In genomic region chr8:111536031-111536977, GRCm38 (mm10) we compare ENCODE assay signal across 8 mouse cellular contexts. TPM values are rescaled to one million over a fixed set of nuclear protein-coding genes. Genes with fewer than 3 reads are reported as not detected.
A peak's percentile ranks its signal among the peaks of the same experiment; 100 is the strongest.
DNase-seq lines count a peak whose midpoint lies in the region; ATAC-seq and TF ChIP-seq lines count a peak whose summit lies in the region.

Znrf1 (plus strand) TSS chr8:111536097.

- TF ChIP-seq CTCF in midbrain, postnatal 0 days (IDR thresholded peaks at IDR 0.05), result peak; percentile 68

- ATAC-seq in embryonic facial prominence, embryonic 14.5 days (ENCODE audit: low read depth), result peak; percentile 92
- ATAC-seq in limb, embryonic 15.5 days (ENCODE audit: insufficient number of reproducible peaks, low FRiP score, low TSS enrichment, low read depth), result peak; percentile 86
- peak; percentile 90 for ATAC-seq in midbrain, postnatal 0 days (ENCODE audit: low FRiP score)

- H3K4me3 ChIP-seq in embryonic facial prominence, embryonic 14.5 days (ENCODE audit: low read depth, low read length), result peak within 1 kb of the TSS; percentile 93
- peak within 1 kb of the TSS; percentile 89 for H3K4me3 ChIP-seq in limb, embryonic 15.5 days
- H3K4me3 ChIP-seq in midbrain, postnatal 0 days (ENCODE audit: low read depth, low read length), result peak within 1 kb of the TSS; percentile 97

- DNase-seq in A20 (ENCODE audit: low read depth, low spot score), result peak; percentile 83
- peak; percentile 49 to 60 for DNase-seq in adrenal gland, postnatal 4 days (ENCODE audit: low spot score in 2 of 2)
- peak; percentile 88 for DNase-seq in embryonic facial prominence, embryonic 14.5 days (ENCODE audit: low spot score)
- DNase-seq in heart, adult 8-10 months (ENCODE audit: low spot score), result peak; percentile 77
- DNase-seq in kidney, adult 8-10 months, result peak; percentile 62 to 67
- peak; percentile 78 for DNase-seq in midbrain, postnatal 0 days (ENCODE audit: low spot score)
- DNase-seq in spleen, postnatal 36 days (ENCODE audit: low spot score in 2 of 2), result peak; percentile 64 to 70

- no peaks in the 10 kb centered on the region for H3K9me3 ChIP-seq in embryonic facial prominence, embryonic 14.5 days (ENCODE audit: control insufficient read depth, low read length)
- H3K9me3 ChIP-seq in limb, embryonic 15.5 days, result no peaks in the 10 kb centered on the region
- H3K9me3 ChIP-seq in midbrain, postnatal 0 days (ENCODE audit: low read length), result no peaks in the 10 kb centered on the region

- peaks cover 28% of the 10 kb centered on the region for H3K4me1 ChIP-seq in embryonic facial prominence, embryonic 14.5 days (ENCODE audit: control insufficient read depth, insufficient read depth, low read length)
- peaks cover 32% of the 10 kb centered on the region for H3K4me1 ChIP-seq in limb, embryonic 15.5 days
- H3K4me1 ChIP-seq in midbrain, postnatal 0 days (ENCODE audit: insufficient read depth, low read length), result peaks cover 9% of the 10 kb centered on the region

- under 1% methylated on average over 30 of the region's 100 CpGs for WGBS in embryonic facial prominence, embryonic 14.5 days
- under 1% methylated on average over 64 of the region's 100 CpGs for WGBS in limb, embryonic 15.5 days
- WGBS in midbrain, postnatal 0 days, result 0% methylated on average over 55 of the region's 100 CpGs

- H3K36me3 ChIP-seq in embryonic facial prominence, embryonic 14.5 days (ENCODE audit: control insufficient read depth, insufficient read depth, low read length), result peaks cover 5% of the 10 kb centered on the region; the same call in 1 of the 2 replicates
- no peaks in the 10 kb centered on the region for H3K36me3 ChIP-seq in limb, embryonic 15.5 days
- H3K36me3 ChIP-seq in midbrain, postnatal 0 days (ENCODE audit: insufficient read depth, low read length), result no peaks in the 10 kb centered on the region

- peak within 1 kb of the TSS; percentile 96 for H3K9ac ChIP-seq in embryonic facial prominence, embryonic 14.5 days (ENCODE audit: low read depth, low read length)
- H3K9ac ChIP-seq in limb, embryonic 15.5 days, result peak within 1 kb of the TSS; percentile 90
- H3K9ac ChIP-seq in midbrain, postnatal 0 days (replicated peaks; ENCODE audit: low read length, poor library complexity, severe bottlenecking), result peak within 1 kb of the TSS; percentile 94

- peak within 1 kb of the TSS; percentile 94 for H3K27ac ChIP-seq in embryonic facial prominence, embryonic 14.5 days (replicated peaks; ENCODE audit: low read depth, low read length)
- peak within 1 kb of the TSS; percentile 93 for H3K27ac ChIP-seq in limb, embryonic 15.5 days
- peak within 1 kb of the TSS; percentile 93 for H3K27ac ChIP-seq in midbrain, postnatal 0 days (ENCODE audit: low read depth, low read length)

- H3K27me3 ChIP-seq in embryonic facial prominence, embryonic 14.5 days (replicated peaks; ENCODE audit: control insufficient read depth, insufficient read depth, low read length), result no peaks in the 10 kb centered on the region
- H3K27me3 ChIP-seq in limb, embryonic 15.5 days, result no peaks in the 10 kb centered on the region
- no peaks in the 10 kb centered on the region for H3K27me3 ChIP-seq in midbrain, postnatal 0 days (ENCODE audit: insufficient read depth, low read length)

- H3K4me2 ChIP-seq in embryonic facial prominence, embryonic 14.5 days (ENCODE audit: low read depth, low read length), result peak within 1 kb of the TSS; percentile 71
- H3K4me2 ChIP-seq in limb, embryonic 15.5 days, result peak within 1 kb of the TSS; percentile 81
- H3K4me2 ChIP-seq in midbrain, postnatal 0 days (ENCODE audit: low read depth, low read length, poor library complexity, severe bottlenecking), result peak within 1 kb of the TSS; percentile 92

RNA-seq across cellular contexts. Expression of gene Znrf1, which starts in this region (rescaled TPM):
- total RNA-seq in adrenal gland, postnatal 4 days (2021), result 10 to 100 TPM; 69.8 to 76.9 TPM
- polyA plus RNA-seq in embryonic facial prominence, embryonic 14.5 days (2014; fragmentation: Nextera tagmentation; extraction: Ambion mirVana), result 35.6 and 39.1 TPM in 2 replicates
- 10 to 100 TPM; 52.7 to 71.3 (median 59.2) TPM for total RNA-seq in heart, adult 8-10 months (2022)
- 21.9 and 28.4 TPM in 2 replicates for polyA plus RNA-seq in limb, embryonic 15.5 days (2015; fragmentation: Nextera tagmentation; extraction: Ambion mirVana)
- 229 and 234 TPM in 2 replicates for total RNA-seq in midbrain, postnatal 0 days (2014; rRNA removed)
- 87.8 and 96.5 TPM in 2 replicates for polyA plus RNA-seq in midbrain, postnatal 0 days (2015; fragmentation: Nextera tagmentation; extraction: Ambion mirVana)

Comparison
In these comparisons a context has a peak if more than half of its experiments do, and no peak if none do; other contexts are left out.
1. Peak in every context shown above with its lines: DNase-seq, ATAC-seq, H3K4me3 ChIP-seq and H3K27ac ChIP-seq.